Mouse (Mus musculus) ES-E14 (cell line): Measurements from ENCODE around the gene 1700012B07Rik. TPM values are rescaled to one million over a fixed set of nuclear protein-coding genes. Genes with fewer than 3 reads are reported as not detected.

ENCODE experiments used
- DNase-seq: peaks from one replicate; pipeline ENCODE4 v3.0.0-alpha.2; 2013; ENCODE audit warnings: low read depth, low spot score
- H3K27ac ChIP-seq: 2 replicates; pipeline ENCODE4 v1.5.1; 2012; ENCODE audit warnings: low read depth, mild to moderate bottlenecking, low read length, moderate library complexity, mixed read lengths; ENCODE audit not compliant: poor library complexity, insufficient read depth, severe bottlenecking
- H3K36me3 ChIP-seq: 2 replicates; pipeline ENCODE4 v1.6.1; 2012; ENCODE audit warnings: mild to moderate bottlenecking, low read length, moderate library complexity, mixed read lengths; ENCODE audit not compliant: control insufficient read depth, poor library complexity, insufficient read depth, severe bottlenecking
- H3K4me1 ChIP-seq, 2 experiments: fragments of 150-350 bp in 1 of 2; sonication (generic) in 1 of 2; 2 replicates each; pipeline ENCODE4 v1.6.1; 2012; ENCODE audit warnings: low read length in 2 of 2, mild to moderate bottlenecking in 1 of 2, mixed read lengths in 1 of 2; ENCODE audit not compliant: control insufficient read depth in 2 of 2, insufficient read depth in 2 of 2, poor library complexity in 1 of 2
- H3K4me3 ChIP-seq, 2 experiments: fragments of 150-350 bp in 1 of 2; sonication (generic) in 1 of 2; 2 replicates each; pipeline ENCODE4 v1.5.1; 2012; ENCODE audit warnings: low read length in 2 of 2, low read depth in 1 of 2, mild to moderate bottlenecking in 1 of 2, mixed read lengths in 1 of 2; ENCODE audit not compliant: insufficient read depth in 1 of 2, poor library complexity in 1 of 2, severe bottlenecking in 1 of 2
- H3K9ac ChIP-seq: 2 replicates; pipeline ENCODE4 v1.6.1; 2012; ENCODE audit warnings: low read depth, mild to moderate bottlenecking, low read length, mixed read lengths; ENCODE audit not compliant: poor library complexity, insufficient read depth, severe bottlenecking
- H3K9me3 ChIP-seq: fragments of 150-350 bp; sonication (generic); 2 replicates; pipeline ENCODE4 v1.6.1; 2012; ENCODE audit warnings: low read depth, mild to moderate bottlenecking, low read length; ENCODE audit not compliant: control insufficient read depth, insufficient read depth
- CHD2 ChIP-seq: IDR thresholded peaks from 2 replicates; pipeline ENCODE4 v1.6.1; 2014; ENCODE audit warnings: mild to moderate bottlenecking, low read depth, low read length, inconsistent platforms
- HCFC1 ChIP-seq: IDR thresholded peaks from 2 replicates; pipeline ENCODE4 v1.6.1; 2012; ENCODE audit warnings: low read length, inconsistent platforms, borderline replicate concordance; ENCODE audit not compliant: insufficient read depth
- MAFK ChIP-seq: IDR thresholded peaks from 2 replicates; pipeline ENCODE4 v1.6.1; 2014; ENCODE audit warnings: mild to moderate bottlenecking, low read depth, low read length, inconsistent platforms; ENCODE audit not compliant: insufficient read depth
- ZC3H11A ChIP-seq: IDR thresholded peaks from 2 replicates; pipeline ENCODE4 v1.6.1; 2012; ENCODE audit warnings: low read depth, mild to moderate bottlenecking, inconsistent platforms, low read length, borderline replicate concordance
- ZNF384 ChIP-seq: IDR thresholded peaks from 2 replicates; pipeline ENCODE4 v1.6.1; 2012; ENCODE audit warnings: low read depth, low read length, inconsistent platforms
- in situ Hi-C, 2 experiments: fragments of 600-800 bp; cut with MboI; formaldehyde crosslinking; loops; one replicate each; pipeline ENCODE4 v1.15.1; 2025; ENCODE audit warnings: low sequenced_read_pairs in 2 of 2, inconsistent platforms in 1 of 2; ENCODE audit not compliant: unreplicated experiment in 2 of 2
- total RNA-seq: library from RNA; depleted of rRNA; stranded (reverse); fragments of 300-350 nt; gene quantifications from 2 replicates; pipeline ENCODE4 v1.2.3, GENCODE M21; 2012

Gene 1700012B07Rik
- total RNA-seq, 1 experiment, result not detected

DNA sequence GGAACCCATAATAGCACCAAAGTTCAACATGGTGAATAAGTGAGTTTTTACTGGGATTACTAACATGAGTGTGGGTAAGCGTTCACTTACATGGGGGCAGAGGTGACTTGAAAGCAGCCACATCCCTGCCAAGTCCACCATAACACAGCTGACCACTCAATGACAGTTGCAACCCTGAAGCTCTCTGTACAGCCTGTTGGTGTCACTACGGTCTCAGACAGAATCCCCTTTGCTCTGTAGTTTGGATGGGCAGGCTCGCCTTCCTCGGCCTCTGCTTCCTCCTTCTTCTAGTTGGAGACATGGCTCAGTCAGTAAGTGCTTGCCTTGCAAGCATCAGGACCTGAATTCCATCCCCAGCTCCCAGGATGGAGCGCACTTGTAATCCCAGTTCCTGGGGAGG, 58.8 kb downstream of the 1700012B07Rik start:
- TF ChIP-seq CHD2 (no peak), HCFC1 (no peak)
- Histone ChIP-seq H3K9me3 (no peaks in the 10 kb centered on the region), H3K9ac (no peak overlapping the region), H3K4me1 (no peaks in the 10 kb centered on the region), H3K27ac (no peak overlapping the region), H3K4me3 (no peak overlapping the region), H3K36me3 (no peaks in the 10 kb centered on the region)
- in situ Hi-C loops, result no loop called here
- no peak for DNase-seq

DNA sequence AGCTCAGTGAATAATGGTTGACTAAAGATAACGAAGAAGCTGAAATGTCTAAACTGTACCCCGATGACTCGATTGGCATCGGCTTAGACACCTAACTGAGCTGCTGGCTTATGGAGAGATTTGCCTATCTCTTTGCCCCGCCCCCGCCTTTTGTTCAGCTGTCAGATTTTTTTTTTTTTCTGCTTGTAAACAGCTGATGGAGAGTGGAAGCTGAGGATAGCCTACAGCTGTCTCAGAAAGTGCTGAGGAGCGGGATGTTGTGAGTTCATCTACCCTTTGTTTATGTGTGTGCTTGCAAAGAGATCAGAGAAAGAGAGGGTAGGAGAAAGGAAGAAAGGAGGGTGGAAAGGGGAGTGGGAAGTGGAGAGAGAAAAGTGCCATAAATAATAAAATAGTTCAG, 67.8 kb downstream of the 1700012B07Rik start:
- no peak for DNase-seq
- no peak overlapping the region for H3K4me3 ChIP-seq
- H3K9ac ChIP-seq, result no peak overlapping the region
- in situ Hi-C loops, result no loop called here
- H3K36me3 ChIP-seq, result no peaks in the 10 kb centered on the region
- TF ChIP-seq CHD2, result no peak
- TF ChIP-seq ZNF384, result no peak
- TF ChIP-seq MAFK, result no peak
- no peak for TF ChIP-seq HCFC1
- TF ChIP-seq ZC3H11A, result no peak
- H3K9me3 ChIP-seq, result no peaks in the 10 kb centered on the region
- no peak overlapping the region for H3K27ac ChIP-seq
- H3K4me1 ChIP-seq, result no peaks in the 10 kb centered on the region

DNA sequence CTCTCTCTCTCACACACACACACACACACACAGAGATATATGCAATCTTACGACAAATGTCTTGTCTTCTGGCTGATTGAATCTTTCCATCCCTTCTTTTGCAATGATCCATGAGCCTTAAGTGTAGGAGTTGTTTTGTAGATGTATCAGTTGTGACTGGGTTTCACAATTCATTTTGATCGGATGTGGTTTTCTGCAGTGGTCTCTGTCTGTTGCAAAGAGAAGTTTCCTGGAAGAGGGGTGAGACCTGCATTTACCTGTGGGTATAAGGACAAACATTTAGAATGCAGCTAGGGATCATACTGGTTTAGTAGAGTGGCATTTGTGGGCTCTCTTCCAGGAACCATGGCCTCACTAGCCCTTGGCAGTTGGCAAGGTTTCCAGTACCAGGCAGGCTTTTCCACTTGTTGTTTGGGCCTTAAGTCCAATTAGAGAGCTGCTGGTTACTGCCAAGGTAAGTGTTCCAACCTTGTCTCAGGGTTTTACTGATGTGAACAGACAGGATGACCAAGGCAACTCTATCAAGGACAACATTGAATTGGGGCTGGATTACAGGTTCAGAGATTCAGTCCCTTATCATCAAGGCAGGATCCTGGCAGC, 69.1 kb downstream of the 1700012B07Rik start:
- Histone ChIP-seq H3K9ac (no peak overlapping the region), H3K4me1 (no peaks in the 10 kb centered on the region), H3K4me3 (no peak overlapping the region), H3K9me3 (no peaks in the 10 kb centered on the region), H3K27ac (no peak overlapping the region), H3K36me3 (no peaks in the 10 kb centered on the region)
- in situ Hi-C loops, result no loop called here
- TF ChIP-seq ZC3H11A, result no peak
- TF ChIP-seq ZNF384, result no peak
- no peak for TF ChIP-seq CHD2
- TF ChIP-seq MAFK, result no peak
- TF ChIP-seq HCFC1, result no peak
- no peak for DNase-seq

DNA sequence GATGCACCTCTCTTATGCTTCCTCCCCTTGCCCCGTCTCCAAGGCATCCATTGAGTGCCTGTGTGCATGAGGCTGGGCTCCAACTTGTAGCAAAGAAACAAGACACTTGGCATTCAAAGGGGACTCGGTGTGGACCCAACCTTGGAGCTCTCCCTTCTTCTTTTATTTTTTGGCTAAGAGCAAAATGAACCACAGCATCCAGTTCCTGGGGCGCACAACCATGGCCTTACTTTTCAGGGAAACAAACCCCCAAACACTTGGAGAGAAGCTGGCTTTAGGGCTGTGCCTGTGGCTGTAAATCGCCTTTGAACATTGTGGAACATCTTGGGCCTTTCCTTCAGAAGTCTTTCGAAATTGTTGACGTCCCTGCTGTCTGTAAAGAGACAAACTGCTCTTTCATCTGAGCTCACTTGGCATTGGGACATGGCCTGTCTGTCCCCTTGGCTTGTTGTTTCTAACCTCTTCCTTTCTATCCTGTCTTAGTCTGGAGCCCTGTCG, 73.7 kb downstream of the 1700012B07Rik start:
- in situ Hi-C loops, result no loop called here
- DNase-seq, result no peak

More for the DNA sequence above, 73.7 kb downstream of the 1700012B07Rik start:
- Histone ChIP-seq H3K27ac (no peak overlapping the region), H3K4me3 (no peak overlapping the region), H3K36me3 (no peaks in the 10 kb centered on the region), H3K9me3 (no peaks in the 10 kb centered on the region), H3K9ac (no peak overlapping the region), H3K4me1 (0 out of 4 replicates have a peak, but pooled peaks cover 0 to 2% of the 10 kb centered on the region in 2 experiments)
- TF ChIP-seq ZNF384, result no peak
